Mouse (Mus musculus) midbrain, embryonic 13.5 days (tissue): ENCODE measurements around the gene Hoxd9. TPM values are rescaled to one million over a fixed set of nuclear protein-coding genes. Genes with fewer than 3 reads are reported as not detected.
A peak's percentile ranks its signal among the peaks of the same experiment; 100 is the strongest.

ENCODE experiments used
- ATAC-seq: fragments of 200-750 bp; cut with Nextera tagmentation; 2 replicates; pipeline ENCODE4 v1.8.0; 2017; ENCODE audit warnings: mild to moderate bottlenecking, moderate TSS enrichment, moderate library complexity
- H3K27ac ChIP-seq: fragments of 300-500 bp; sonication (generic); 2 replicates; pipeline ENCODE4 v1.5.1; 2015; ENCODE audit warnings: inconsistent platforms, mild to moderate bottlenecking, moderate library complexity
- H3K27me3 ChIP-seq: fragments of 300-500 bp; sonication (generic); 2 replicates; pipeline ENCODE4 v1.6.1; 2015; ENCODE audit warnings: mild to moderate bottlenecking, inconsistent platforms
- H3K36me3 ChIP-seq: fragments of 300-500 bp; sonication (generic); 2 replicates; pipeline ENCODE4 v1.6.1; 2015; ENCODE audit warnings: mild to moderate bottlenecking, inconsistent platforms
- H3K4me1 ChIP-seq: fragments of 300-500 bp; sonication (generic); replicated peaks from 2 replicates; pipeline ENCODE4 v1.6.1; 2015; ENCODE audit warnings: inconsistent platforms
- H3K4me2 ChIP-seq: fragments of 300-500 bp; sonication (generic); replicated peaks from 2 replicates; pipeline ENCODE4 v1.6.1; 2015; ENCODE audit warnings: moderate library complexity, mild to moderate bottlenecking, inconsistent platforms
- H3K4me3 ChIP-seq: fragments of 300-500 bp; sonication (generic); replicated peaks from 2 replicates; pipeline ENCODE4 v1.5.1; 2015; ENCODE audit warnings: mild to moderate bottlenecking, inconsistent platforms
- H3K9ac ChIP-seq: fragments of 300-500 bp; sonication (generic); replicated peaks from 2 replicates; pipeline ENCODE4 v1.6.1; 2015; ENCODE audit warnings: mild to moderate bottlenecking, inconsistent platforms
- H3K9me3 ChIP-seq: fragments of 300-500 bp; sonication (generic); 2 replicates; pipeline ENCODE4 v1.6.1; 2016; ENCODE audit warnings: mild to moderate bottlenecking, inconsistent platforms
- WGBS: fragments of 180-500 bp; shearing (Covaris S2); methylation state at CpG from one replicate; pipeline ENCODE4 v1.1.7; 2015; 5-methylcytosine and 5-hydroxymethylcytosine counted together
- polyA plus RNA-seq: library from polyadenylated mRNA; unstranded; fragments of >200 nt; fragmentation: Nextera tagmentation; extraction: Ambion mirVana; gene quantifications from 2 replicates; pipeline ENCODE4 v1.2.1, GENCODE M21; 2015

Hoxd9 gene
- polyA plus RNA-seq, 1 experiment from 2014 or later = not detected

- Histone ChIP-seq H3K9me3 (no peaks in the 10 kb centered on the region), H3K27ac (no peak overlapping the region), H3K4me1 (0 out of 2 replicates have a peak, but pooled peaks cover 6% of the 10 kb centered on the region), H3K36me3 (no peaks in the 10 kb centered on the region), H3K9ac (no peak overlapping the region), H3K27me3 (peaks cover 97% of the 10 kb centered on the region), H3K4me2 (no peak overlapping the region), H3K4me3 (no peak overlapping the region)
- no peak for ATAC-seq
- 2% methylated on average over 24 of the region's 24 CpGs for WGBS
Observed at GRCm38 (mm10) chr2:74689574-74690337, 7.8 kb upstream of the Hoxd9 start.

GRCm38 (mm10) chr2:74690338-74690716, 7.2 kb upstream of the Hoxd9 start:
- Histone ChIP-seq H3K27ac (no peak overlapping the region), H3K36me3 (no peaks in the 10 kb centered on the region), H3K4me2 (no peak overlapping the region), H3K9ac (no peak overlapping the region), H3K9me3 (no peaks in the 10 kb centered on the region), H3K27me3 (peaks cover 97% of the 10 kb centered on the region), H3K4me3 (no peak overlapping the region), H3K4me1 (0 out of 2 replicates have a peak, but pooled peaks cover 6% of the 10 kb centered on the region)
- 8% methylated on average over 8 of the region's 8 CpGs for WGBS
- no peak for ATAC-seq

- ATAC-seq = no peak
- Histone ChIP-seq H3K4me3 (no peak within 1 kb of the TSS), H3K9me3 (no peaks in the 10 kb centered on the region), H3K4me1 (0 out of 2 replicates have a peak, but pooled peaks cover 6% of the 10 kb centered on the region), H3K9ac (no peak within 1 kb of the TSS), H3K4me2 (0 out of 2 replicates have a peak within 1 kb of the TSS, but pooled peaks have one; percentile 5), H3K27me3 (peaks cover 98% of the 10 kb centered on the region), H3K36me3 (no peaks in the 10 kb centered on the region), H3K27ac (no peak within 1 kb of the TSS)
- 1% methylated on average over 56 of the region's 56 CpGs for WGBS
Observed at GRCm38 (mm10) chr2:74691022-74691951, 6.2 kb upstream of the Hoxd9 start, which contains the start of gene Hoxd10. TSS of gene Hoxd10 (plus strand) at chr2:74691924.

DNA sequence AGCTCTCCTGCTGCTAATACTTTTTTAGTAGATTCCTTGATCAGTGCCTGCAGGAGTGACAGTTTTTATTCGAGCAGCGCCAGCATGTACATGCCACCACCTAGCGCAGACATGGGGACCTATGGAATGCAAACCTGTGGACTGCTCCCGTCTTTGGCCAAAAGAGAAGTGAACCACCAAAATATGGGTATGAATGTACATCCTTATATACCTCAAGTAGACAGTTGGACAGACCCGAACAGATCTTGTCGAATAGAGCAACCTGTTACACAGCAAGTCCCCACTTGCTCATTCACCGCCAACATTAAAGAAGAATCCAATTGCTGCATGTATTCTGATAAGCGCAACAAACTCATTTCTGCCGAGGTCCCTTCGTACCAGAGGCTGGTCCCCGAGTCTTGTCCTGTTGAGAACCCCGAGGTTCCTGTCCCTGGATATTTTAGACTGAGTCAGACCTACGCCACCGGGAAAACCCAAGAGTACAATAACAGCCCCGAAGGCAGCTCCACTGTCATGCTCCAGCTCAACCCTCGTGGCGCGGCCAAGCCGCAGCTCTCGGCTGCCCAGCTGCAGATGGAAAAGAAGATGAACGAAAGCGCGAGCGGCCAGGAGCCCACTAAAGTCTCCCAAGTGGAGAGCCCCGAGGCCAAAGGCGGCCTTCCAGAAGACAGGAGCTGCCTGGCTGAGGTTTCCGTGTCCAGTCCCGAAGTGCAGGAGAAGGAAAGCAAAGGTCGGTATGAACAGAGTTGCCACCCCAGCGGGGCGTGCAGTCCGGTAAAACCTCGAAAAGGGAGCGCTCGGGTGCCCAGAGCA, 5.3 kb upstream of the Hoxd9 start:
- ATAC-seq = no peak
- Histone ChIP-seq H3K4me3 (no peak overlapping the region), H3K27me3 (peaks cover 98% of the 10 kb centered on the region), H3K9ac (no peak overlapping the region), H3K9me3 (no peaks in the 10 kb centered on the region), H3K27ac (no peak overlapping the region), H3K36me3 (no peaks in the 10 kb centered on the region), H3K4me1 (0 out of 2 replicates have a peak, but pooled peaks cover 6% of the 10 kb centered on the region), H3K4me2 (no peak overlapping the region)
- WGBS = 5% methylated on average over 35 of the region's 35 CpGs

- H3K36me3 ChIP-seq = no peaks in the 10 kb centered on the region
- no peak overlapping the region for H3K9ac ChIP-seq
- no peak for ATAC-seq
- no peak overlapping the region for H3K4me3 ChIP-seq
- H3K9me3 ChIP-seq = no peaks in the 10 kb centered on the region
- H3K4me1 ChIP-seq = peaks cover 12% of the 10 kb centered on the region
- H3K27me3 ChIP-seq = peaks cover 98% of the 10 kb centered on the region
- no peak overlapping the region for H3K27ac ChIP-seq
- 2% methylated on average over 20 of the region's 20 CpGs for WGBS
- no peak overlapping the region for H3K4me2 ChIP-seq
Observed at GRCm38 (mm10) chr2:74692808-74693431, 4.6 kb upstream of the Hoxd9 start.

GRCm38 (mm10) chr2:74693432-74693827, 4.1 kb upstream of the Hoxd9 start:
- 12% methylated on average over 4 of the region's 4 CpGs for WGBS
- no peaks in the 10 kb centered on the region for H3K9me3 ChIP-seq
- H3K36me3 ChIP-seq = no peaks in the 10 kb centered on the region

DNA sequence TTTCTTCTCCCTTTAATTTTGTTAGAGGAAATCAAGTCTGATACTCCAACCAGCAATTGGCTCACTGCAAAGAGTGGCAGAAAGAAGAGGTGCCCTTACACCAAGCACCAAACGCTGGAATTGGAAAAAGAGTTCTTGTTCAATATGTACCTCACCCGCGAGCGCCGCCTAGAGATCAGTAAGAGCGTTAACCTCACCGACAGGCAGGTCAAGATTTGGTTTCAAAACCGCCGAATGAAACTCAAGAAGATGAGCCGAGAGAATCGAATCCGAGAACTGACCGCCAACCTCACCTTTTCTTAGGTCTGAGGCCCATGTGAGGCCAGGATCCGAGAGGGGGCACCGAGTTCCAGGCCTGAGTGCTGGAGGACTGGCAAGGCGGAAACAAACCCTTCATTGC, 3.5 kb upstream of the Hoxd9 start:
- H3K4me1 ChIP-seq = peaks cover 18% of the 10 kb centered on the region
- no peak overlapping the region for H3K4me2 ChIP-seq
- H3K9ac ChIP-seq = no peak overlapping the region
- 1% methylated on average over 16 of the region's 16 CpGs for WGBS
- no peak overlapping the region for H3K27ac ChIP-seq
- no peaks in the 10 kb centered on the region for H3K36me3 ChIP-seq
- no peak overlapping the region for H3K4me3 ChIP-seq
- no peaks in the 10 kb centered on the region for H3K9me3 ChIP-seq
- peaks cover 98% of the 10 kb centered on the region for H3K27me3 ChIP-seq
- ATAC-seq = no peak

More at GRCm38 (mm10) chr2:74693432-74693827, 4.1 kb upstream of the Hoxd9 start:
- Histone ChIP-seq H3K4me2 (no peak overlapping the region), H3K4me1 (peaks cover 17% of the 10 kb centered on the region), H3K27ac (no peak overlapping the region), H3K27me3 (peaks cover 98% of the 10 kb centered on the region), H3K4me3 (no peak overlapping the region), H3K9ac (no peak overlapping the region)
- no peak for ATAC-seq

- Histone ChIP-seq H3K27me3 (peaks cover 99% of the 10 kb centered on the region), H3K4me3 (no peak overlapping the region), H3K4me2 (no peak overlapping the region), H3K36me3 (no peaks in the 10 kb centered on the region), H3K27ac (no peak overlapping the region), H3K9ac (no peak overlapping the region), H3K9me3 (no peaks in the 10 kb centered on the region), H3K4me1 (peaks cover 18% of the 10 kb centered on the region)
- no peak for ATAC-seq
- WGBS = 0% methylated on average over 1 of the region's 1 CpGs
Observed at GRCm38 (mm10) chr2:74695383-74695782, 2.1 kb upstream of the Hoxd9 start.

GRCm38 (mm10) chr2:74695813-74696430, 1.6 kb upstream of the Hoxd9 start:
- Histone ChIP-seq H3K4me1 (peaks cover 18% of the 10 kb centered on the region), H3K9me3 (no peaks in the 10 kb centered on the region), H3K4me3 (no peak overlapping the region), H3K36me3 (no peaks in the 10 kb centered on the region), H3K4me2 (no peak overlapping the region), H3K27ac (no peak overlapping the region), H3K9ac (no peak overlapping the region), H3K27me3 (peaks cover 100% of the 10 kb centered on the region)
- ATAC-seq = no peak
- 4% methylated on average over 7 of the region's 7 CpGs for WGBS

DNA sequence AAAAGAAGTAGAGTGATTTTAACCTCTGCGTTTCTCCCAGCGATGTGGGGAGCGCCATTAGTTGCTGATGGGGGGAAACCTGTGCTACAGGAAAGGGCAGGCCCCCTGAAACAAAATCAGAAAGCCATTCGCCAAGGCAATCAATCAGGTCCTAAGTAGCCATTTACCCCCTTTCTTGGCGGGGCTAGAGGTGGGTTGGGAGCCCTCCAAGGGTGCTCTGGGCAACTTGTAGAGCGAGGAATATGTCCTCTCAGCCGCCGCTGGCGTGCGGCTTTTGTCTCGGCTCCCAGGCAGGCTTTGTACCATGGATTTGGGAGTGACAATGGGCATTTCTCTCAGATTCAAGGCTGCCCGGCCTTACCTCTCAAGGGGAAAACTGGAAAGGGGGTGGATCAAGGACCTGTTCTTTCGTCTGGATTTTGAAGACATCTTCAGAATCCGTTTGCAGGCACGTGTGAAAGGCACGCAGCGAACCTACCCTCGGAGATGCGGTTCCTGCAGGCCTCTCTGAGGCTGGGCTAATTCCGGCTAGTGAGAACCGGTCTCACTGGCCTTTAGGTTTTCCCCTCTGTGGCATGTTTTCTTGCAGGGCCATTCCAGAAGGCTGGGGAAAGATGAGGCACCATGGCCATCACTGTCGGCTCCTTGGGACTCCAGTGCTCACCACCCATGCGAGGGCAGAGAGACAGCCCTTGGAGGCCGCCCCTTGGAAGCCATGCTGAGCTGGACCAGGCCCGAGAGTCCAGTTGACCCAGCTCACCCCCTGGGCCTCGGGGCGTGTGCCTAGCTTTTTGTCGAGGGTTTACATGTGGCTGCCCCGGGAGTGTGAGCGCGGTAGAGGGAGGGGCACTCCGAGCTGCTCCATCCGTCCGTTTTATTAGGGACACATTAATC, 838 bp upstream of the Hoxd9 start:
- H3K4me2 ChIP-seq = no peak overlapping the region
- no peaks in the 10 kb centered on the region for H3K36me3 ChIP-seq
- no peak overlapping the region for H3K27ac ChIP-seq
- no peak overlapping the region for H3K4me3 ChIP-seq
- no peak for ATAC-seq
- H3K9ac ChIP-seq = no peak overlapping the region
- under 1% methylated on average over 34 of the region's 34 CpGs for WGBS
- peaks cover 14% of the 10 kb centered on the region for H3K4me1 ChIP-seq
- no peaks in the 10 kb centered on the region for H3K9me3 ChIP-seq
- peaks cover 100% of the 10 kb centered on the region for H3K27me3 ChIP-seq
